Mouse (Mus musculus) gastrocnemius, postnatal 14 days (tissue): Measurements from ENCODE around the gene Gm11444. TPM values are rescaled to one million over a fixed set of nuclear protein-coding genes. Genes with fewer than 3 reads are reported as not detected.

Experiments used
- DNase-seq: peaks from one replicate; pipeline ENCODE4 v3.0.0; 2021; ENCODE audit warnings: mixed read lengths
- intact Hi-C: fragments of 180-260 bp; cut with DNase I; formaldehyde crosslinking; loops from one replicate; pipeline ENCODE4 v1.15.1; 2025; ENCODE audit warnings: low total_unique reads
- total RNA-seq, 2 experiments: library from RNA; stranded (reverse); gene quantifications; 2 replicates each; pipeline ENCODE4 v1.2.3; 2021

Gm11444 gene
- total RNA-seq, 2 experiments from 2014 or later, result not detected

DNA sequence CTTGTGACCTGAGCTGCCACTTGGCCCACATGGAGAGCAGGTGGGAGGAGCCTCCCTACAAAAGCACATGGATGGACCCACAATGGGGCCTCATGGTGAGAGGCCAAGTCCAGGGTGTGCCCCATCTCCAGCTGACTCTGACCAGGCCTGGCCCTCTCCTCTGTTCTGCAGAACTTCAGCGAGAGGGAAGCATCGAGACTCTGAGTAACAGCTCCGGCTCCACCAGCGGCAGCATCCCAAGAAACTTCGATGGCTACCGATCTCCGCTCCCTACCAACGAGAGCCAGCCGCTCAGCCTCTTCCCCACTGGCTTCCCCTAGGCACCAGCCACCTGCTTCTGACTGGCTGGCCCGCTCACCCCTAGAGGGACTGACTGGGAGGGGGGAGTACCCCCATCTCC lies 25.1 kb downstream of the Gm11444 start:
- no peak for DNase-seq
- intact Hi-C loops, result loop anchor here (5.0 to 10.0 kb wide), 2 partner anchors 353 to 440 kb away; no protein-coding TSS in a partner anchor

DNA sequence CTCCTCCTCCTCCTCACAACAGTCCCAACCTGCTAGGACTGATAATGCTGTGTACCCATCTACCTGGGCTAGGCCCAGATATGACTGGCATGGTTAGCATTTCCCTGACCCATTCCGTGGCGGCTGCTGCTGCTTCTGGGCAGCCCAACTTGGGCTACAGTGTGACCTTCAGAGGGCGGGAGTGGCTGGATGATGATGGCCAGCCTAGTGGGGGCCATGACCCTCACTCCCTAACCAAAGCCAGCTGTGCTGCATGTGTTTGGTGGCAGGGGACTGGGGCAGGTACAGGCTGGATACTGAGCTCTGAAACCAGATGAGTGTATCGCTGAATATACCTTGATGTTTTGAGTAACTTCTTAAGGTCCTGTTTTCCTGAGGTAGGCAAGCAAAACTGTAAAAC lies 26.3 kb downstream of the Gm11444 start:
- no peak for DNase-seq
- intact Hi-C loops, result loop anchor here (5.0 to 10.0 kb wide), 2 partner anchors 306 to 439 kb away; no protein-coding TSS in a partner anchor

DNA sequence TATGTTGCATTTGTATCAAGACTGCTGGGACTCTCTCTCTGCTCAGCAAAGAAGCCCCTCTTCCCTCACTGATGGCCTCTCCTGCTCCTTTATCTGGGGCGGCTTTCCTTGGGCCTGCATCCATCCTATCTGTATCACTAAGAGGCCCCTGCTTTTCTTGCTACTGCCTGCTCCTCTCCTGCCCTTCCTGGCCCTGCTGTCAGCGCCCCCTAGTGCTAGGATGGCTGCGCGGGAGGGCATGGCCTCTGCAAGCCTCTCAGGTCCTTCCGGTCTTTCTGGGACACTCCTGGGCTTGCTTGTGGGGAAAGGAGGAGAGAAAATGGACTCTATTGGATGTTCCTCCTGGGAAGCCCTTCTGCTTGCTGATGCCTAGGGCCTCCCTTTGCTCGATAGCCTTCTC lies 27.0 kb downstream of the Gm11444 start:
- DNase-seq, result peak; percentile 90
- intact Hi-C loops, result loop anchor here (5.0 to 10.0 kb wide), 2 partner anchors 306 to 438 kb away; no protein-coding TSS in a partner anchor

DNA sequence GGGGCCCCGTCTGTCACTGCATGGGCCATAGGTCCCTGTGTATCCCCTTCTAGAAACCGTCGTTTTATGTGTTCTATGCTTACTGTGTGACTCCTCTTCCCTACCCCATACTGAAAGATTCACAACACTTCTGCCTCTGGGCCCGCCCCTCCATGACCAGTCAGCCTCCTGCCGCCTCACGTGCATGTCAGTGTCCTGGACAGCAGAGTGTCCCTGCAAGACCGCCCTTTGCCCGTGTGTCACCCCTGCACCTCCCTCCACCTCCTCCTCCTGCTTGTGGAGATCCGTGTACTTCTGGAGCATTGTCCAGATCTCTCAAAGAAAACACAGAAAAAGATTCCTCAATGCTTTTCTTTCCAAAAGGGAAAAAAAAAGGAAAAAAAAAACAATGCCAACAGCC lies 28.5 kb downstream of the Gm11444 start:
- DNase-seq, result no peak
- intact Hi-C loops, result loop anchor here (5.0 to 10.0 kb wide), 2 partner anchors 304 to 437 kb away; no protein-coding TSS in a partner anchor

DNA sequence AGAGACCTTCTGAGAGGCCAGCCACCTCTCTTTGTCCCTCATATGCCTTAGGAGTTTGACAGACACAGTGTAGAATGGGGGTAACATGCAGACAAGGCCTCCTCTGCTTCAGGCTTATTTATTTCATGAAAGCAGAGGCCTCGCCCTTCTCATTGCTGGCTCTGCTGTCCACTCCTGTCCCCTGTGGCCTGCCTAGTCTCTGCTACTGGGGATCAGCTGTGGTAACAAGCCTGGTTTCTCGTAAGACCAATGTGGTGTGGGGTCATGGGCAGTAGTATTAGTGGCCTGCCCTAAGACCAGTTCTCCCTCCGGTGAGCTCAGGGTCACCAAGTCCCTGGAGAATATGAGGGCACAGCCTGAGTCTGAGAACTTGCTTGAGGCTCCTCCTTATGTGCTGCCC lies 29.2 kb downstream of the Gm11444 start:
- DNase-seq, result no peak
- intact Hi-C loops, result loop anchor here (5.0 to 10.0 kb wide), 2 partner anchors 304 to 436 kb away; no protein-coding TSS in a partner anchor

DNA sequence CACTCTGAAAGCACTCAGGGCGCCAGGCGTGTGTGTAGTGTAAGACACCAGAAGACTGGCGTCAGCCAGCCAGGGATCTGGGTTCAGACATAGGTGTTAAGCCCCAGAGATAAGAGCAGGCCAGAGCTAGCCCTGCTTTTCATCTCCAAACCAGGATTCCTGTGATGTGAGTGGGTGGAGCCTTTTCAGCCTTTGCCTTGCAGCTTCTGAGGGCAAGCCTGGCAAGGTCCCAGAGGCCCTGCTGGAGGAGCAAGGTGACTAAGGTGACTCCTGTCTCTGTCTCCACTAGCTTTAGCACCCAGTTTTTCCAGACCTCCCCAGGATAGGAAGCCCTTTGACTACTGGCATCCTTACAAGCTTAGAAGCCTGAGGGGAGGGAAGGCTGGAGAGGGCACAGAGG lies 31.7 kb downstream of the Gm11444 start:
- no peak for DNase-seq
- intact Hi-C loops, result no loop called here

DNA sequence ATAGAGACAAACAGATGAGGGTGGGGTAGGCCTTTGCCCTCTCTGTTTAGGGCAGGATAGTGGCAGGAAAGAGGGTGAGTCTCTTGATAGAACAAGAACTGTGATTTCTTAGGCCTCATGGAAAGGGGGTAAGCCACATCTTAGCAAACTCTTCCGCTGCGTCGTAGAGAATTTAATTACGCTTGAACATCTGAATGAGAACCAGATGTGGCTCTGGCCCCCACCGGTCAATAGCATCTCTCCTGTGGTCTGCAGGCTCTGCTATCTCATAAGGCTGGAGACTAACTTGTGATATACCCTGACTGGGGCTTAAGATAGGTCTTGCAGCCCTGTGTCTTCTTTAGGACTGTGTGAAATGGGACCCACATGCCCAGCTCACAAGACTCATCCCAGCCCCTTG lies 33.7 kb downstream of the Gm11444 start:
- intact Hi-C loops, result no loop called here
- DNase-seq, result no peak

DNA sequence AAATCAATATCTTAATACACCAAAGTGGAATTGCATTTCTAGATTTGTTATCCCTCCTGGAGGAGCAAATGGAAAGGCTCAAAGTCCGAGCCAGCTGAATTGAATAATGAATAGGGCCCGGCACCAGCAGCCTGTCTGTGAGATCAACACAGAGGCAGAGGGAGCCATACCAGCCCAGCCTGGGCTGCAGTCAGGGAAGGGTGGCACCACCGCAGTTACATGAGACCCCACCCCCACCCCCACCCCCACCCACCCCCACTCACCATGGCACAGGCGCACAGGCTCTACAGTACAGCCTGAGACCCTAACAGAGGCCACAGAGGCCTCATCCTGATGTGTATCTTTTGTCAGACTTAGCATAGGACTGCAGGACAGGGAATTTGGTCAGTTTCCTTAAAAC lies 35.5 kb downstream of the Gm11444 start:
- no peak for DNase-seq
- intact Hi-C loops, result no loop called here

DNA sequence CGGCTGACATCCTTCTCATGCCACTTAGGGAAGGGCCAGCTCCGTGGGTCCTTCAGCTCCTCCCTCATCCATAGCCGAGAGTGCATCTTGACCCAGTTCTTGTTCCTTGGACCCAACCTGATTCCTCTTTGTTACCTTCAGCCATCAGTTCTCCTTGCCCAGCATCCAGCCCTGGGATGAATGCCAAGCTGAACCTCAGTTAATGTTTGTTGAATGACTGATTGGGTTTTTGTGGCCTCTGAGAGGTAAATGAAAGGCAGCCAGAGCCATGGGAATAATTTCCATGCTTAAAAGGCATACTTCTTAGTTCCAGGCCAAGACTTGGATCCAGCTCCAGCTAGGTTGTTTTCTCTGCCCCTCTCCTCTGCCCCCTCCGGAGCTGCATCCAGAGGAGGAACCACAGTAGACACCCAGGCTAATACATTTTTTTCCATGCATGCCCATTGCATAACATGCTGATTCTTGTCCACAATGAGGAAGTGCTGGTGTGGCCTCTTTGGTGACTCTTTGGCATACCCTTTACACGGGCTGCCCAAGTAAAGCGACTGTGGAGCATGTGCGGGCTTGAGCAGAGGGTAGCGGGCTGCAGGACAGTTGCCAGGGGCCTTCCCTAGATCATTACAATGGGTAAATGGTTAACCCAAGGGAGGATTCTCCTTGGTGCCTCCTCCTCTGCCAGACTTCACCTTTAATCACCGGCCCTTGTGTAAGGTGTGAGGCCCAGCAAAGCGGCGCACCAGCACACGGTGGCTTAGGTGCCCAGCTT lies 37.7 kb downstream of the Gm11444 start:
- intact Hi-C loops, result no loop called here

DNA sequence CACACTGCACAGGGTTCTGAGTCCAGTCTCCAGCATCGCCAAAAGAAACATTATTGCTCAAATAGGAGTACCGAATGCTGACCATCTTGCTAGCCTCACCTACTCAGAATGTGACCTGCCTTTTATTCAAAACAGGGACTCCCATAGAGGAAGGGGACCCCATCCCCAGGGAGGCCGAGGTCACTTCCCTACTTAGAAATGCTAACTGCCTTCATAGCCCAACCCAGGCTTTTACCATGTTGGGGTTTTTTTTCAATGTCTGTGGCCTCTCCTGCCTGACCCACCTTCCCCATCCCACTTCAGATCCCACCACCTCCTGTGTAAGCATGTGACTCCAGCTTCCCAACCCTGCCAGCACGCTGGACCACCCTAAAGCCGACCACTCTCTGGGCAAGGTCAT lies 38.5 kb downstream of the Gm11444 start:
- DNase-seq, result no peak
- intact Hi-C loops, result no loop called here

More for the DNA sequence above, 37.7 kb downstream of the Gm11444 start:
- no peak for DNase-seq

DNA sequence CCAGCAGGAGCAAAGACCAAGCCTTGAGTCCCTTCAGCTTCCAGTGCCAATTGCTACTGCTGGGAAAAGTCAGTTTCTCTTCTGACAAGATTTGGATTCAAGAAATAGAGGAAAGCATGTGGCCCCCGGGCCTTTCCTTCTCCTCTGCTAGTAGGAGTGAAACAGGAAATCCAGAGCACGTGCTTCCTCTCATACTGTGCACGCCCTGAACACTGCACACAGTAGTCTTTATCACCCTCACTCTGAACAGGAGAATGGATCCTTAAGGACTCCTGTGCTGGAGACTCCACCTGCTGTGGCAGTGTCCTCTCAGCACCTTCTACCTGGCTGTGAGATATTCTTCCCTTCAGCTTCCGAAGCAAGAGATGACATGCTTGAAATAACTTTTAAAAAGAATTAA lies 38.9 kb downstream of the Gm11444 start:
- intact Hi-C loops, result no loop called here
- no peak for DNase-seq

DNA sequence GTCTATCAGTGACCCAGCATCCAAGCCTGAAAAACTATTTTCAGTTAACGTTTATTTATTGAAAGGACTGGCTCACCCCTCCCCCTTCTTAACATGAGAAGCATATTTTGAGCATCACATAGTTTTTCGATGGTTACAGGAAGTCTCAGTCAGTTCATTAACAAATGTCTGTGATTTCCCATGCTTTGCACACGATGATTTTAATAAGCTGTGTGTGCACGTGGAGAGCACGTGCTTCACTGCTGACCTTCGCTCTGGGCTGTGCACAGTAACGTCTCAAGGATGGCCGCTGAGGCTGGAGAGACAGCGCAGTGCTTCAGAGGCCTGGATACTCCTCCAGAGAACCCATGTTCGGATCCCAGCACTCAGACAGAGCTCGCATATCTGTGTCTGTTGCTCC lies 42.8 kb downstream of the Gm11444 start:
- intact Hi-C loops, result no loop called here
- no peak for DNase-seq

DNA sequence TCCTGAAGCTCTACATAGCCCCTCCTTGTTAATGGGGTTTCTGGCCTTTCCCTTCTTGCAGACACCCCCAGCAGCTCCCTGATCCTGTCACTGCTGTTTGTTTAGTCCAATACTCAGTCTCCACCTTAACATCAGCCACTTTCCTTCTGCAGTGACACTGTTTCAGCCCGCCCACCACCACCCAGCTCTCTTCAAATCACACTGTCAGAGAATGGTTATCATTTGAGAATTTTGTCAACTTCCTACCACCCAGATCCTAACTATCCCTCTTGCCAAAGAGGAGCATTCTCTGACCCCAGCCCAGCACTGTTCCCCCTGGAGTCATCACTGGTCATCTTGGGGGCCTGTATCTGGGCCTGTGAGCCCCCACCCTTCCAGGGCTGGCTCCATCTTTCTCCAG lies 44.4 kb downstream of the Gm11444 start:
- intact Hi-C loops, result no loop called here
- DNase-seq, result no peak

DNA sequence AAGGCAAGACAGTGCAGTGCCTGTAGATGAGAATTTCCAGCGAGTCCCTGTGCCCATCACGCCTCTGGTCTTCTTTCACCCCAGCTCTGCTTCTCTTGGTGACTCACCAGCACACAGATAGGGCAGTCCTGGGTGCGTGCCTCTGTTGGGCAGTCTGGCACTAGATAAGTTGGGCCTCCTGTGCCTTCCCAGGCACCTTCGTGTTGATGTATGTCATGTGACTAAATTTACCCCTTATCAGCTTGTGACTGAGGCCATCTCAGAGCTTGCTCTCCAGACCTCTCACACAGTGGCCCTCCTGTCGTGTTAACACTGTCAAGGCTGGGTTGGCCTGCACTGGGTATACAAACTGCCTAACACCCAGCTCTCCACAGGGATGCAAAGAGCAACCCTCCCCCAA lies 46.1 kb downstream of the Gm11444 start:
- DNase-seq, result no peak
- intact Hi-C loops, result no loop called here

DNA sequence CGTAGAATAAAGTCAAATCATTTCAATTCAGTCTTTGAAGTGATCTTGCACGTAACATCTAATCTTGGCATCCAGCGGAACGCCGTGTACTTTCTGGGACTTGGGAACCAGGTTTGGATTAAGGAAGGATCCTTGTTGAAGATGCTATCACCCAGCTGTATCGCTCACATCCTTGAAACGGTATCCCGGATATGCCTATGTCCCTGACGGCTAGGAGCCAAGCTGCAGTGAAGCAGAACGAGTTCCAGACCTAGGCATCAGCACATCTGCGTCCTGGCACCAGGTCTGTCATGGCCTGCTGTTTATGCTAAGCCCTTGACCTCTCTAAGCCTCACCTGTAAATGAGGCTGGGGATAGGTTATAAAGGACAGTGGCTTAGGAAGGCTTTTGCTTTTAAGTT lies 49.8 kb downstream of the Gm11444 start:
- intact Hi-C loops, result no loop called here
- DNase-seq, result no peak

DNA sequence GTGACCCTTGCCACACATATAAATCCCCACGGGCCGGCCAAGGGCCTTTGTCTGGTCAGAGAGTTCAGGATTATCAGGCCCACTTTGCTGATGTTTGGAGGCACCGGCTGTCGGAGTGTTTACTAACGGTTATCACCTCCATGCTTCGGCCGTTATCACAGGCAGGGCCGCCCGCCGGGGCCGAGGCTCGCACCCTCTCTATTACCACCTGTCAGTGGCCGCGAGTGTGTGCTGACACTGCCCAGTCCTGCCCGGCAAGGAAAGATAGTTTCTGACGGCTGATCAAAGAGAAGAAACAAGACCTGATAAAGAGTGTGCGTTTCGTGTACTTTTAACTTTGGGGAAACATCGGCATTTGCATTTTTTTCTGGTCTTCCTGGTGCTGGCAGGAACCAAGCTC lies 50.3 kb downstream of the Gm11444 start:
- intact Hi-C loops, result no loop called here
- no peak for DNase-seq

DNA sequence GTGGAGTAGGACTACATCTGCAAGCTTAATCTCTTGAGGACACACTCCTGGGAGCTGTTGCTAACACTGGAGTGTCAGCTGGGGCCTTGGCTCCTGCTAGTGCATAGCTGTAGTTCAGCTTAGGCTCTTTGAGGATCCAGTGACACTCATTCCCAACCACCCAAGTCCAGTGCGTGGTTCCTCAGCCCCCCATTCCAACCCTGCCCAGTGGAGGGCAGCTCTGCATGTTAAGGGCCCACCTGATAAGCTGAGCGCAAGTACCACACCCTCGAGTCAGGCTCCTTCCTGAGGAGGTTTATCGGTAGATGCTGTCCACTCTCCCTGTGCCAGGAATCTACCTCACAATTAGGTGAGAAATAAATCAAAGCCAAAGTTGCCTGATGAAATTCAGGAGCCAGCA lies 50.7 kb downstream of the Gm11444 start:
- DNase-seq, result no peak
- intact Hi-C loops, result no loop called here

Other genes starting within 250 kb of the Gm11444 start
- 10 to 100 TPM in 1 of 2 experiments, 1 to 10 TPM in 1; 9.7 to 10.1 TPM for gene Tbx2, start 17.8 kb downstream of the Gm11444 start, total RNA-seq
- 1 to 10 TPM; 1.7 to 2.6 TPM for gene Tbx4, start 36.1 kb upstream of the Gm11444 start, total RNA-seq